Mouse (Mus musculus) ovary, postnatal 14 days (tissue): ENCODE data around the gene Ppargc1a.

Experiments
- DNase-seq: peaks from one replicate; pipeline ENCODE4 v3.0.0; 2022; ENCODE audit warnings: low spot score

Gene Ppargc1a

DNA sequence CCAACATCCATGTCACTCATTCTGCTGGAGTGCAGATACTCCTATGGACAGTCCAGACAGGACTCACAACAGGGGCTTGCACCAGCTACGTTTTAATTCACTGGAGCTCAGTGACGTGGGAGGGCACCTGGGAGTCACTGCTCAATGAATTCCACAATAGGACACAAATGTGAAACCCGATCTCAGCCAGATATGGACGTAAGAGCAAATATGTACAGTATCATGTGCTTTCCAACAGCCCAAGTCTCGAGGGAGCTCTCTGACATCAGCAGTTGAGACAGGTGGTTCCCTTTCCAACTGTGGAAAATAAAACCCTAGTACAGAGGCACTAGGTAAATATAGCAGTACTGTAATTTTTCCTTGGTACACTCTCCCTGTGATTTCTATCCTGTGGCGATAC, at the start of gene Ppargc1a:
Ppargc1a (minus strand) TSS at position 68 of the 400 bp plus-strand sequence.
- DNase-seq: no peak

DNA sequence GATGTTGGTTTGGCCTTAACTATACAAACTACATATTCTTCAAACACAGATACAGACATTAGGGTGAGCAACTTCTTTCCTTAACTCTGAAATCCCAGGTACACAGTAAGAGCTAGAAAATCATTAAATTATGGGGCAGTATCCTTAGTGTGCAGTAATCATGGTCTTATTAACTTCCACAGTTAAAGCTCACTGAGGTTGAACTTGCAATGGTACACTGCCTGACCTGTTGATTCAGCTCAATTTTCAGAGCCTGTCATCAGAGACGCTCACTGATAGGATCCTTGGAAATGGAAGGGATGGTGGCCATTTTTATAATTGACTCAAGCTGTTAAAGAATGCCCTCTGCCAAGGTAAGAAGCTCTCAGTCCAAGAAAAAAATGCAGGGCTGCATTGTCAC, 49.4 kb upstream of the Ppargc1a start:
- DNase-seq: no peak

DNA sequence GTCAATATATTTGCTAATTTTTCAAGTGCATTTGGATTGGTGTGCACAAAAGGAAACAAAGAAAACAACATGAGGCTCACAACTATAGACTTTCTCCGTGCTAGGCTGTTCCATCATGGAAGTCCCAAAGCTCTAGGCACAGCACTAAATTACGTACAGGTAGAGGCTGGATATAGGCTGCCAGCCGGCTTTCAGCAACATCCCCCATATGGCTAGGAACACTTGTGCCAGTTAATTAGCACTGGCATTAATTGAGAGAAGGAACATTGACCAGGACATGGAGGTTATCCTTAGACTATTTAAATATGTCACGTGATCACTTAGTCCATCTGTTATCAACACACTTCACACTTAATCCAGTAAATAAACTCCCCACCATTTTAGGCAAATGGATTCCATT, 44.5 kb upstream of the Ppargc1a start:
- no peak for DNase-seq

DNA sequence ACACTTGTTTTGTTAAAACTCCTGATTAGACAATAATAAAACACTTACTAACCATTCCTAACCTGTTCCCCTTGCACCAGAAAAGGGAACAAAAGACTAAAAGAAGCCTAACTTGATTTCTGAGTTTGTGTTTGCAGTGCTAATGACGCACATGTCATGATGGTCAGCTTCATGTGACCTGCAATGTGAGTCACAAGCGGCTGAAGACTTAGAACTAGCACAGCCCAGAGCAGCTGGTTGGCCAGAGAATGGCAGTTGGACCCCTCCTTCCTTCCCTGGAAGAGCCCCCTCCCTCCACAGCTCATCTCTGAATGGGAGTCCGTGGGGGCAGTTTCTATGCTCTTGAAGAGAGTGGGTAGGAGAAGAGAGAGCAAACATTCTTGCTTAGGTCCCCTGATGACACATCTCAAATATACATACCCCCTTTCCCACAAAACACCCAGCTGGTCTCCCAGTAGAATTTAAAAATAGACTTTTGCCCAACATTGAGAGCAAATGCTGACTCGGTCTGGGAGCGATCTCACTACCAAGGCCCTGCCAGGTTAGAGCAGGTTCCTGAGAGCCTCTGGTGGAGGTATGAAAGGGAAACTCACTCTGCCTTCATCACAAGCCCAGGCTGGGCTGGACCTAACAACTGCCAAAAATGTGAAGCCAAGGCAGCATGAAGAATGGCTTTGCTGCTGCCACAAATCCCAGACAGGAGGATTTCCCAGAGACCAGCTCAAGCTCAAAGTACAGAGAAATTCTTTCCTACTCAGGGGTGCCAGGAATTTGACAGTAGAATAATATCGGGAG, 40.4 kb upstream of the Ppargc1a start:
- no peak for DNase-seq

DNA sequence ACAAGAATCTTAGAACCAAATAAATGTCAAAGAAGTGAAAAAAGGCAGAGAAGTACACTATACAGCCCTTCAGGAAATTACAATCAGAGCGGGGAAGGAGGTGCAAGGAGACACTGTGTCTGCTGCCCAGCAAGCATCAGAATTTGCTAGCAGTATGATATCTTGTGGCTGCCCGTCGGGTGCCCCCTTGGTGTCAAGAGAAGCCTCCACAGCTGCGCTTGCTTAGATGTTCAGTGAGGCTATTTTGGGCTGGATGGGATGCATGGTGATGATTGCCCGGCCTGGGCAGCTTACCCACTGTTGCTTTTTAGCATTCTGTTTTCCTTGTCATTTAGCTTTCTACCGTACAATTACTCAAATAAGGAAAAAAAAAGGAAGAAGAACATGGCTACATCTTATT, 32.0 kb upstream of the Ppargc1a start:
- no peak for DNase-seq

DNA sequence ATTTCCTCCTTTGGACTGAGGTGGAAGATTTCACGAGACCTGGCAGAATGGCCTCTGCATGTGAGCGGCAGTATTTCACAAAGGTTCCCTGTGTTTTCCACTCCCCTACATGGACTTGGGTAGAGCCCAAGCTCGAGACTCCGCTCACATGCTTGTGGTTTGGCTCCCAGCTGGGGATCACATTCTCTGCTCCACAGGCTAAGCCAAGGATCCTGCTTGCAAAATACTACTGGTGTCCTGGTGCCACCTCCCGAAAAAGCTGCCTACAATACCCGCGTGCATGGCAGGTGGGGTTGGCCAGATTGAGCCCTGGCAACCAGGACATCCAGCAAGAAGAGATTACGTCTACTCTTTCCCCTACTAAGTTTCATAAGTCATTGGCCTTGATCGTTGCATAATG, 28.1 kb upstream of the Ppargc1a start:
- DNase-seq: peak; percentile 21

DNA sequence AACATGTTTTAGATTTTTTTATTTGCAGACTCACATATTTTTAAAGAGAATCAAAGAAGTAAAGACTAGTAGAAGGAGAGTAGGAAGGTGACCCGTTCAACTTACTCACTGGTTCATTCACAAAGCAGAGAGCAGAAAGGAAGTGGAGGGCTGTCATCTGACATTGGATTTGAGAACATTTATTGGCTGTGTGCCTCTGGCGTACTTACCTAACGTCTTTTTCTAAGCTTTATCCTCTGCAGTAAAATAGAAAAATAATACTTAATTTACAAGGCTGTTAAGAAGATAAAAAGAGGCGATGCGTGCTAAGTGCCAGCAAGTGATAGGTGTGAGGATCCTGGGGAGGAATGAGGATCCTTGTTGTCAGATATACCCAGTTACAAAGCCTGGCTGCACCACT, 24.7 kb upstream of the Ppargc1a start:
- no peak for DNase-seq

DNA sequence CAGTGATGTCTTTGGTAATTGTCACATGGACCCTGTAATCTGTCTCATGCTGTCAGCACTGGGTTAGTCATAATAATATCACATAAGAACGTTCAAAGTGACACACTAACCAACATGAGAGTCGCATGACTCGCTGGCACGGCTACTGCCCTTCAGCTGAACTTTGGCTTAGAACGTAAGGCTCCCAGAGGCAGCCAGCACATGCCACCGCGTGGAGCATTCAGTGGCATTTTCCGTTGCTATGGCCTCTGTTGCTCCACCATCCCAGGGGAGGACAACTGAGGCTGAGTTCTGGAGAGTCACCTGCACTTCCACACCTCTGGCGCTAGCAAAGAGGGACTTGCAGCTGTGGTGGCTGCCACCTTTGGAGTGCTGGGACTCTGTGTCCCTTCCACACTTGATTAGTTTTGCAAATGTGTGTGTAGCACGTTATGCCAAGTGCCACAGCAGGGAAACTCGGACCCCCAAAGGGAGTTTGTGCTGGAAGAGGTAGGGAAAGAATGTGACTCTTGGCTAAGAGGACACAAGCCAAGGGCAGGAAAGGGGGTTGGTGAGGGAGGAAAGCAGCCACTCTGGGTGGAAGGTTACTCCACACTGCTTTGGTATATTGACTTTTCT, 24.1 kb upstream of the Ppargc1a start:
- no peak for DNase-seq

DNA sequence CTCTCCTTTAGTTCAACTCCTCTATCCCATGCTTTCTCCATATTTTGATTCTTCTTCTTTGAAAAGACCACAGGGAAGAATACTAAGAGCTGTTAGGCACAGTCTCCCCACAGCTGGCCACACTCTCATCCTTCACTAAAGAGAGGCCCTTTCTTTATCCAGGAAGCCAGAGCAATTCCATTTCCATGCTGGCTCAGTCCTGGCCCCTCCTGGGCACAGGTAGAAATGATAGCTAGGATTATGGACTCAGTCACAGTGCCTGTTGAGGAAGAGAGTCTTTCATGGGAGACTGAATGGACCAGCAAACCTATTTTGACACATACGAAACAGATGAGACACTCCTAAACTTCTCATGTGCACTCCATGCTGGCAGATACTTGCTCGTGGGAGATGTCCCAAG, 18.7 kb upstream of the Ppargc1a start:
- no peak for DNase-seq

DNA sequence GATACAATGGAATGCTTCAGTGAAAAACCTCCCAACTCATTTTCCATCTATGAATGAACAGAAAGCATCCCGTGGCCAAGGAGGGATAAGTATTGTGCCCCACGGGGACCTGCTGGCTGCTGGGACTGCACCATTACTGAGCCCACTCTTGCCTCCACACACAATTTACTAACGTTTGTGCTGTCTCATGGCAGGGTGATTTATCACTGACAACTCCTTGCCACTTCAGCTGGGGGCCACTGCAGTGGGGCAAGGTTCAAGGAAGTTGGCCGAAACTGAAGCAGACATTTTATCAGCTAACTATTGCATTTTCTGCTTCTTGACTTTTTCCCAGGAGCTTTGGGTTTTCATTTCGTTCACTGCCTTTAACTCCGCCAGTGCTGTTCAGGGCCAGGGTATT, 17.5 kb upstream of the Ppargc1a start:
- DNase-seq: no peak

DNA sequence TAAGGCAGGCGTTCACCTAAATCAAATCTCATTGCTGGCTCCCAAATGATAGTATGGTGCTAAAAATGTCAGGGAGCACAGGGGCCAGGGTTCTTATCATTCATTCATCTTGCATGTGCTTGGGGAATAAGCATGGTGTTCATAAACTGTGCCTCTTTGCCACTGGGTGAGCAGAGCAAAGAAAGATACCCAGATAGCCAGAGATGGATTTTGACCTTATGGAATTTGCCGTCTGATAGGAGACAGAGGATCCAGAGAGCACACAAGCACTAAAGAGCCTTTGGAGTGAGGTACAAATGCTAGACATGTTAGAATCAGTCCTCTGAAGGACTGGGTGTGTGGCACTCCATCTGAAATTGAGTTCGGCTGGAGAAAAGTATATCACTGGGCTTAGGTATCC, 16.7 kb upstream of the Ppargc1a start:
- DNase-seq: no peak

DNA sequence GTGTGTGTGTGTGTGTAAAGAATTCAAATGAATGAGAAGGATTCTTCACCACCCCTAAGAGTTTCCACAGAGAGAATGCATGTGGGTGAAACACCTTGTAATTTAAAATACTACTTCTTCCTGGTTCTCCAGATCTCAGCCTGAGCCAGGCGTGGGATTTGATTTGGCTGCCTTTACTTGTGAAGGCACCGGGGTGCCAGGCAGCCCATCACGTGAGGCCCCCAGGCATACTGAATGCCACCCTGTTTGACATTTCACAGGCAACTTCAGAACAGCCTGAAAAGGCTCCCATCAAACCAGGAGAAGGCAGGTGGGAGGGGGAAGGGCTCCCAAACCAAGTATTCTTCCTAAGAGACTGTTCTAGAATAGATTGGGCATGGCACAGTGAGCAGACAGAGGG, 16.1 kb upstream of the Ppargc1a start:
- DNase-seq: no peak

DNA sequence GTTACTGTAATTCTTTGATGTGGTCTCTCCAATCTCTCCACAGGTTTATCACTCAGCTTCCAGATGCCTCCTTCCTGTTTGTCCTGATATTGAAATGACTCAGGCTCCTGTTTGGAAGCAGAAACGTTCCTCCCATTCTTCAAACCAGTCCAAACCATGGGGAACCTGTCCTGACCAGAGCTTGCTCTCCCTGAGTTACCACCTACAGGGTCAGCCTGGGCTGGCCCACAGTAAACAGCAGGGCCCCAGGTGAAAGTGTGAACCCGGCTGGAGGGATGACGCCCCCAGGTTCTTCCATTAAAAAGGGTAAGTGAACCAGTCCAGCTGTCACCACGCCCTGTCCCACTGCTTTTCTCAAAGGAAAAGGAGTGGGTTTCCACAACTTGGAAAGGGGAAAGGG, 15.5 kb upstream of the Ppargc1a start:
- DNase-seq: no peak

DNA sequence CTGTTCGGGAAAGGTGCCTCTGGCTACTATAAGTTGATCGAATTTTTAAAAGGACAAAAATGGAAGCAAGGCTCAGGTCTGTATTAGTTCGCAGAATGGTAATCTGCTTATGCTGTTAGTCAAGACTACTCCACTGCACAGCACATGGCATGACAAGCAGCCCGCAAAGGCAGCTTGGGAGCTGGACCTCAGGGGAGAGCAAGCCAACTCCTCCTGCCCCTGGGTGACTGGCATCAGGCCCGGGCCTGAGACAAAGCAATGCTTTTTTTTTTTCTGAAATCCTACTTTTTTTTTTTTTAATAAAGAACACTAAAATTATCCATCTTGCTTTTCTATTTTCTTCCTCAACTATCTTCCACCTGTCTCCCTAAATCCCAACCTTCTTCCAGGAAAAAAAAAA, 15.1 kb upstream of the Ppargc1a start:
- DNase-seq: no peak

DNA sequence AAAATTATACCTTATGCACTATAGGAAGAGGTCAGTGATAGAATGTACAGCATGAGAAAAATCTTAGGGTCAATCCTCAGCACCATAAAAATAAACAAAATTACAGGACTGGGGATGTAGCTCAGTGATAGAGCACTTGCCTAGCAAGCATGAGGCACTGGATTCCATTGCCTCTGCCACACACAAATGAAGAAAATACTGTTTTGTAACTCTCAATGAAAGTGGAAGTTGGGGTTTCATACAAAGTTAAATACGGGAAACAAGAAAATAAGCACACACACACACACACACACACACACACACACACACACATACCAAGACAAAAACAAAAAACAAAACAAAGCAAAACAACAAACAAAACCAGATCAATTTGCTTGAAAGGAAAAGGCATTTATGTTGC, 10.1 kb upstream of the Ppargc1a start:
- no peak for DNase-seq

DNA sequence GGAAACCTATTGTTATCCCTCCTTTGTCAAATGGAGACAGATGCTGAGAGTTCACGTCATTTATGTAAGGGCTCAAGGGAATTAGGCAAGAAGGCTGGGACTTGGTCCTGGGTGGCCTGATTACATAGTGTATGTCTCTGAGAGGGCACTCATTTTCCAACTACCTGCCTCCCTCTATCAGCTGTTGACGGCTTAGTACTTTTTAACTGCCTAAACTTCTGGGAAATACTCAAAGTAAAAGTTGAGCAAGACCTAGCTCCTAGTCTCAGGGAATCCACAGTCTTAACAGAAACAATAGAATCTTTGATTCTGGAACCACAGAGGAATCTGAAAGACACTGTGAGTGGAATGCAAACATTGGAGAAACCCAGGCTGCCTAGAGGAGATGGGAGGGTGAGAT, 6.2 kb upstream of the Ppargc1a start:
- DNase-seq: no peak

DNA sequence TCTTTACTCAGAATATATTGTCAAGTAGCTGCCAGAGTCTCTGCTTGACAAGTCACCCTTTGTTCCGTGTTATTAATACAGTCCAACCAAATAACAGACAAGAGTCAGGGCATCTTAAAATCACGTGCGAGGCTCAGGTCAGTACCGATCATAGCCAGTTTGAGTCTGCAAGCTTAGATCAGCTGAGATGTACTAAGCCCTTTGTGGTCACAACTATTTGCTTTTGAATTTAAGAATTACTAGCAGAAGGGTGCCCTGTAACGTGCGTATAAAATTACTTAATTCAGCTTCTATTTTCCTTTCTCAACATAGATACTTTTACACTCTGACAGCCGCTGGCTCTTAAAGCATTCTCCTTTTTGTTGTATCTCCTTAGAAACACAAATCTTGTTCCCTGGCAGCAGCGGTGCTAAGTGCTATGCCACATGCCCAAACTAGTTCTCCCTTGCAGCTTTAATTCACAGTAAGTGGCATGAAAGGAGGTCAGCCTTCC, 718 bp upstream of the Ppargc1a start:
- no peak for DNase-seq

DNA sequence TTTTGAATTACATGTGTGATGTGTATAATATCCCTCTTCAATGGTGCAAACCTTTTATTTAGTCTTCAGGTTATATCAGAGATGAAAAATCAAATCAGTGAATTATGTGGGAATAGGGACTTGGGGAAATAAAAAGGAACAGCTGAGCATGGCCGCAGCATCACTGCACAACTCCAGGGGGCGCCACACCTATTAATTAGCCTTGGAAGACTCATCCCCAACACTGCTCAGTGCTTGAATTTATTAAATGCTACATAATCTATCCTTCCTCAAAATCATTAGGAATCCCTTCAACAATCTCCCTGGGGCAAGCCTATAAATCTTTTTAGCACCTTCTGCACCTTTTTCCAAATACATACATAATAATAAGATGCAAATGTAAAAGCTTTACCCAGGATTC, 1.9 kb downstream of the Ppargc1a start:
- no peak for DNase-seq

DNA sequence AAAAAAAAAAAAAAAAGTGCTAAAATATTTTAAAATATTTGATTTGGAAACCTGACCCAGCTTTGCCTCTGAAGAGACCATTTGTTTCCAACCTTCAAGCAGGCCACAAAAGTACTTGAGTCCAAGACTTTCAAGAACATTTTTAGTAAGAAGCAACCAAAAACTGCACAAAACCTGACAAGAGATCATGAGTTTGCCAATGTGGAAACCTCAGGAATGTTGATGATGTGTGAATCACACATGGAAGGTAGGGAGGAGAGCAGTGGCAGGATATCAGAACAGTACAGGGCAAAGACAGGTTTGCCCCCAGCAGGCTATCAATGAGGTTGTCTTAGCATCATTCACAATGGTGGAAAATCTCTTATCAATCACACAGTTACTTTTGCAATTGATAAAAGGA, 2.5 kb downstream of the Ppargc1a start:
- DNase-seq: no peak

DNA sequence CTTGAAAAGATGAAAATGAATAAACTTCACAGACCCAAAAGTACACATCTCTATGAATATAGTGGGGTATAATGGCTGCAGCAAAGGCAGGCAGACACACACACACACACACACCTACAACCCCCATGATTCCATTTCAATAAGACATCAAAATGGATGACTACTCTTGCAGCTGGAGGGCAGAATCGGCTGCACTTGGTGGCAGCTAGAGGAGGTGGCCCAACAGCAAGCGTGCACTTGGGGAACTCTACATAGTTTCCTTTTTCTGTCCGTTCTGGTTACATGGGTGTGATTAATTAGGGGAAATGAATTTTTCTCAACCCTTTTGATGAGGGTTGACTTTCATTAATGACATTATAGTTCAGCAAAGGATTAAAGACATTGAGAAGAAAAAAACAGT, 4.0 kb downstream of the Ppargc1a start:
- DNase-seq: no peak

DNA sequence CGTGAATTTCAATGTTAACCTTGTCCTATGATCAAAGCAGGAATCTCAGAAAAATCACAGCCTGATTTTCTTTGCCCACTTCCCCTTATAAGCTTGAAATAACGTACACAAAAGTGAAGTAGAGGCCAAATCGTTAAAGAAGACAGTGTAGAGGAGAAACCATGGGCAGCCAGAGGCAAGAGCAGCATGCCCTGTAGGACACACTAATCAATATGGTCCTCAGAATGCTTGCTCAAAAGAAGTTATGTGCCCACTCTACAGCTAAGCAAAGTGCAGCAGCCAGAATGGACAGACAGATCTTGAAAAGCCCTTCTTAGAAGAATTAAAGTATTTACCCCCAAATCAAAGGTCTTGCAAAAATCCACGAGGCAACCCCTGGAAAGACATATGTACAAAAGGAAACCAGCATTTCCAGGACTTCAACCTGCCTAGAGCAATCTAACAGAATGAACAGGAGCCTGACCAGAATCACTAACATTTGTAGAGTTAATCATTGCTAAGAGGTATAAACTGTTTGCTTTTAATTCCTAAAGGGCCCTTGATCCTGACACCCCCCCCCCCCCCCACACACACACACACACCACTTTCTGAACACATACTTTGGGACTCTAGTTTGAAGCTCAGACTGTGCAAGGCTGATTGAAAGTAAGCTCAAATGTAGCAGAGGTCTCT, 9.8 kb downstream of the Ppargc1a start:
- DNase-seq: no peak

DNA sequence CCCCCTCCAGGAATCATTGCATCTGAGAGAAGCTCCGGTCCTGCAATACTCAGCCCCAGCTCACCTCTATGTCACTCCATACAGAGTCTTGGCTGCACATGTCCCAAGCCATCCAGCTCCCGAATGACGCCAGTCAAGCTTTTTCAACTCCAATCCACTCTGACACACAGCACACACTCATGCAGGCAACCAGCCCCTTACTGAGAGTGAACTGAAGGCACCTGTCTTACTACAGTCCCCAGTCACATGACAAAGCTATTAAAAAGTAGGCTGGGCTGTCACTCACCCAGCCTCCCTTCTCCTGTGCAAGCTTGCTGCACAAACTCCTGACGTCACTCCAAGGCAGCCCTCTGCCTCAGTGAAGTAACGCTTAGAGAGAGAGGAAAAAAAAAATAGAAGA, 13.9 kb downstream of the Ppargc1a start:
- DNase-seq: no peak

DNA sequence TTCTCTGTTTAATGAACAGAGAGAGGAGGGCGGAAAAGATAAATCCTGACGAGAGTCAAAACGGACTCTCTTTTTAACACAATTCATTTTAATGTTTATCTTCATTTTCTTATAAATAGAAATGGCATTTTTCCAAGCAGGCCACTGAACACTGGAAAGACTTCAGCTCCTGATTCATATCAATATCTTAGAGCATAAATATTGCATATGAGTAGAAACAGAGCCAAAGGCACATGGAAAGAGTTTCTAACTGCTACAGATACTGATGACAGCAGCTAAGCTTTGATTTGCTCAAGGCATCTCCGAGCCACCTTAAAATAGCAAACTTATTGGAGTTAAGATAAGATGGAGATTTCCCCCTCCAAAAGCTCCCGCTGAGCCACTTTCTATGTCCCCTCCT, 14.3 kb downstream of the Ppargc1a start:
- DNase-seq: no peak
